Mouse (Mus musculus) G1E (cell line): ENCODE measurements around the gene Ghr. TPM values are rescaled to one million over a fixed set of nuclear protein-coding genes. Genes with fewer than 3 reads are reported as not detected.

Experiments
- ATAC-seq: 2 replicates; pipeline ENCODE4 v1.8.0; 2016; ENCODE audit warnings: mild to moderate bottlenecking; ENCODE audit not compliant: insufficient number of reproducible peaks, poor library complexity, low FRiP score, severe bottlenecking; ENCODE audit errors: extremely low read depth
- DNase-seq: peaks from one replicate; pipeline ENCODE4 v3.0.0; 2012; ENCODE audit warnings: low spot score
- H3K27me3 ChIP-seq: 2 replicates; pipeline ENCODE4 v1.6.1; 2012; ENCODE audit warnings: mild to moderate bottlenecking, low read length, inconsistent platforms; ENCODE audit not compliant: insufficient read depth
- H3K36me3 ChIP-seq: replicated peaks from 2 replicates; pipeline ENCODE3; 2012; ENCODE audit warnings: mild to moderate bottlenecking, inconsistent platforms
- H3K4me1 ChIP-seq: 2 replicates; pipeline ENCODE4 v1.6.1; 2012; ENCODE audit warnings: low read depth, low read length, inconsistent platforms, mixed read lengths; ENCODE audit not compliant: insufficient read depth
- H3K4me3 ChIP-seq: 2 replicates; pipeline ENCODE4 v1.5.1; 2012; ENCODE audit warnings: low read depth, mild to moderate bottlenecking, inconsistent platforms, low read length, moderate library complexity, mixed read lengths
- H3K9me3 ChIP-seq: replicated peaks from 2 replicates; pipeline ENCODE4 v1.6.1; 2012; ENCODE audit warnings: inconsistent platforms
- CTCF ChIP-seq: IDR thresholded peaks from 2 replicates; pipeline ENCODE4 v1.5.1; 2012; ENCODE audit warnings: low read depth, low read length, inconsistent platforms, mixed read lengths
- GATA1 ChIP-seq: IDR thresholded peaks from 2 replicates; pipeline ENCODE4 v1.6.1; 2012; ENCODE audit warnings: borderline replicate concordance, low read length, inconsistent platforms, mixed read lengths
- GATA2 ChIP-seq: IDR thresholded peaks from 2 replicates; pipeline ENCODE4 v1.6.1; 2012; ENCODE audit warnings: low read depth, low read length, inconsistent platforms, borderline replicate concordance
- POLR2AphosphoS5 ChIP-seq: IDR thresholded peaks from 2 replicates; pipeline ENCODE4 v1.6.1; 2012; ENCODE audit warnings: low read depth, low read length, inconsistent platforms; ENCODE audit not compliant: insufficient replicate concordance
- TAL1 ChIP-seq: conservative IDR thresholded peaks from 2 replicates; pipeline ENCODE4 v1.6.1; 2012; ENCODE audit warnings: low read depth, low read length, inconsistent platforms, mixed read lengths
- polyA plus RNA-seq: library from polyadenylated mRNA; stranded (reverse); fragments of >175 nt; gene quantifications from 2 replicates; pipeline ENCODE4 v1.2.3, GENCODE M21; 2012
- total RNA-seq, 2 experiments: library from RNA; stranded (forward) in 1 of 2; stranded (reverse) in 1 of 2; fragments of 200-1000 nt in 1 of 2; fragments of >200 nt in 1 of 2; fragmentation: Nextera tagmentation in 1 of 2; gene quantifications; 2 replicates each; pipeline ENCODE4 v1.2.3; 2014 to 2017

Ghr gene
- total and polyA plus RNA-seq, 3 experiments = 0.66 TPM; not detected in 2

DNA sequence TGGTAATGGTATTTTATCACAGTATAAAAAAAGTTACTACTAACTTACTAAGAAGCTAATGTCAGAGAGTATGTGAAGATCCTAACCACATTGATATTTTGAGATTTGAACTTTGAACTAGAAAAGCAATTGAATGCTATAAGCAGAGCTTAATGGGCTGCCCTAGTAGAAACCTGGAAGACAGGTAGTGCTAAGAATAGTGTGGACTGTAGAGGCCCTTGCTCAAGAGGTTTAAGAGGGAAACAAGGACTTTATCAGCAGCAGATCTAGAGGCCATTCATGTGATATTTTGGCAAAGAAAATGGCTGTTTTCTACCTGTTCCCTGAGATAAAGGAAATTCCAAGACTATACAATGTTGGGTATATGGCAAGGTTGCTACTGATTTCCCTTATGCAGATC lies 297.3 kb downstream of the Ghr start:
- ATAC-seq (no peak), DNase-seq (no peak)
- no peak for TF ChIP-seq GATA1
- TF ChIP-seq GATA2 = no peak
- TF ChIP-seq POLR2AphosphoS5 = no peak
- TF ChIP-seq TAL1 = no peak
- no peak for TF ChIP-seq CTCF

DNA sequence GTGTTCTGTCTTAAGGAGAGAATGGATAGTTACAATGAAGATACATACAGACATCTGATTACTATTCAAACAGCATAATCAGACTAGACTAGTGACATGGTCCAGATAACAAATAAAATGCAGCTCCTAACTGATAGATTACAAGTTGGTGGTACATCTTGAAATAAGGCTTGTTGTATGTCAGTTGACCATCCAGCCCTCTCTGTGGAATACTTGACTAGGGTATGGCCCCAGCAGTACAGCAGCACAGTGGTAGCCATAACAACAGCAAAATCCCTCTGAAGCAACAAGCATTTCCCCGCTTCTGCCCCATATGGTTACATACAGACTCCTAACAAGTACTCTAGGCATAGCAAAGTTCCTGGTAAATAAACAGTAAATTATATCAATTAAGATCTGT lies 301.6 kb downstream of the Ghr start:
- Histone ChIP-seq H3K4me1 (no peaks in the 10 kb centered on the region), H3K27me3 (no peaks in the 10 kb centered on the region), H3K4me3 (no peak overlapping the region), H3K9me3 (no peaks in the 10 kb centered on the region), H3K36me3 (no peaks in the 10 kb centered on the region)
- no peak for TF ChIP-seq TAL1
- no peak for TF ChIP-seq POLR2AphosphoS5
- TF ChIP-seq GATA1 = no peak
- TF ChIP-seq GATA2 = no peak
- TF ChIP-seq CTCF = no peak
- ATAC-seq (no peak), DNase-seq (no peak)

More for the DNA sequence above, 297.3 kb downstream of the Ghr start:
- H3K4me1 ChIP-seq = no peaks in the 10 kb centered on the region
- H3K9me3 ChIP-seq = no peaks in the 10 kb centered on the region
- no peaks in the 10 kb centered on the region for H3K27me3 ChIP-seq
- H3K36me3 ChIP-seq = no peaks in the 10 kb centered on the region
- H3K4me3 ChIP-seq = no peak overlapping the region

DNA sequence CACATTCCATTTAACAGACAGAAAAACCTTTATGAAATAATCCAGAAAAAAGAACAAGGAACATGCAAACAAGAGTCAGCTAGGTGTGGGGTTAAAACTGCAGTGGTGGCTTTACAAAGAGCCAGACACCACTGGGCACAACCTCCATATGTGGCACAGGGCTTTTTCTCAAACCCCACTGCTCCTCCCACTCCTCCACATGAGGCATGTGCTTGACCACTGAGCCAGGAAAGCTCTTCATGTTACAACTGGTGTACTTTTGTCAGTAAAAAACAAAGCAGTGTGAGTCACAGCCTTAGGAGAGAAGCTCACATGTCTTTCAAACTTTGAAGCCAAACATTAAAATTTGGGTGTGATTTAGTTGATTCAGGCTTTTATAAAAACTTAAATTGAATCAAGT lies 302.1 kb downstream of the Ghr start:
- Histone ChIP-seq H3K9me3 (no peaks in the 10 kb centered on the region), H3K36me3 (no peaks in the 10 kb centered on the region), H3K27me3 (no peaks in the 10 kb centered on the region), H3K4me3 (no peak overlapping the region), H3K4me1 (no peaks in the 10 kb centered on the region)
- DNase-seq (no peak), ATAC-seq (no peak)
- no peak for TF ChIP-seq CTCF
- TF ChIP-seq TAL1 = no peak
- TF ChIP-seq POLR2AphosphoS5 = no peak
- no peak for TF ChIP-seq GATA2
- no peak for TF ChIP-seq GATA1

DNA sequence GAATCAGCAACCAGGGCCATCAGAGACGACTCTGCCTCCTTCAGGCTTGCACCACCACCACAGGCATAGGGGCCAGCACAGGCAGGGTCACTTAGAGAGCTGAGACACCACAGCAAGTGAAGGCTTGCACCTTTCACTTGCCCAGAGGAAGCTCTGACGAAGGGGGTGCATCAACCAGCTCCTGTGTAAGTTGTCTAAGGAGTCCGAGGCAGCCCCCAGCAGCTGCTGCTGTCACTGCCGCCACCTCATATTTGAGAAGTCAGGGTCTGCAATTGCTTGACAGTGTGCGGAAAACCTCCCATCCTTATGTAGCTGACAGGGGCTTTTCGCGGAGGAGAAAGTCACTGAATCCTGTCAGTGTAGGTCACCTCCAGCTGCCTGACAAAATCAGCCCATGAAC lies 304.1 kb downstream of the Ghr start:
- Histone ChIP-seq H3K4me3 (no peak overlapping the region), H3K9me3 (no peaks in the 10 kb centered on the region), H3K36me3 (no peaks in the 10 kb centered on the region), H3K4me1 (no peaks in the 10 kb centered on the region), H3K27me3 (no peaks in the 10 kb centered on the region)
- TF ChIP-seq TAL1 (no peak), GATA2 (no peak), POLR2AphosphoS5 (no peak), GATA1 (no peak), CTCF (no peak)
- ATAC-seq (no peak), DNase-seq (no peak)

DNA sequence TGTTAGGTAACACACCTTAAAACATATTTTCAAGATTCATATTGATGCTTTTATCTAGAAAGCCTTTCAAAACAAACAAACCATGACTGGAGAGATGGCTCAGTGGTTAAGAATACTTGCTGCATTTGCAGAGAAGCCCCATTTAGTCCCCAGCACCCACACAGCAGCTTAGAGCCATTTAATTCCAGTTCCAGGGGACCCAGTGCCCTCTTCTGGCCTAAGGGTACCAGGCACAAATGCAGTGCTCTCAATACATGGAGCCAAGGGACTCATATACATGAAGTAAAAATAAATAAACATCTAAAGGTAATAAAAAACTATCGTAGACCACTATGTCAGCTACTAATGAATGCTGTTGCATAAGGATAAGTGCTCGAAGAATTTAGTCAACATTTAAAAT lies 305.9 kb downstream of the Ghr start:
- no peak for TF ChIP-seq TAL1
- no peak for TF ChIP-seq GATA1
- no peak for TF ChIP-seq CTCF
- TF ChIP-seq POLR2AphosphoS5 = no peak
- Histone ChIP-seq H3K4me1 (no peaks in the 10 kb centered on the region), H3K9me3 (no peaks in the 10 kb centered on the region), H3K36me3 (no peaks in the 10 kb centered on the region), H3K27me3 (no peaks in the 10 kb centered on the region), H3K4me3 (no peak overlapping the region)
- DNase-seq (no peak), ATAC-seq (no peak)

DNA sequence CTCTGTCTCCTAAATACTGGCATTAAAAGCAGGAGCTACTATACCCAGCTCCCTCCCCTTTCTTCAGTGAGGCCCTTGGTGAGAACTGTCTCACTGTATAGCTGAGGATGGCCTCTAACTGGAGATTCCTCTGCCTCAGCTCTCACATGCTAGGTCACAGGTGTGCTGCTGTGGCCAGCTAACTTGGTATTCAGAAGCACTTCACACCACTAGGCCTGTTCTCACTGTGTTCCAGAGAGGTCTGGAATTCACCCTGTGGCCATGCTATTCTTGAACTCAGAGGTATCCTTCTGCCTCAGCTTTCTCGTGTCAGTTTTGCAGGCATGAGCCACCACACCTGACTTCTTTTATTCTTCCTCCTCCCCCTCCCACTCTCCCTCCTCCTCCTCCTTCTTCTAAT lies 310.1 kb downstream of the Ghr start:
- Histone ChIP-seq H3K9me3 (no peaks in the 10 kb centered on the region), H3K27me3 (no peaks in the 10 kb centered on the region), H3K4me3 (no peak overlapping the region), H3K36me3 (no peaks in the 10 kb centered on the region), H3K4me1 (no peaks in the 10 kb centered on the region)
- no peak for DNase-seq
- TF ChIP-seq GATA1 = no peak
- no peak for TF ChIP-seq GATA2
- TF ChIP-seq TAL1 = no peak
- TF ChIP-seq POLR2AphosphoS5 = no peak
- TF ChIP-seq CTCF = no peak
- no peak for ATAC-seq

DNA sequence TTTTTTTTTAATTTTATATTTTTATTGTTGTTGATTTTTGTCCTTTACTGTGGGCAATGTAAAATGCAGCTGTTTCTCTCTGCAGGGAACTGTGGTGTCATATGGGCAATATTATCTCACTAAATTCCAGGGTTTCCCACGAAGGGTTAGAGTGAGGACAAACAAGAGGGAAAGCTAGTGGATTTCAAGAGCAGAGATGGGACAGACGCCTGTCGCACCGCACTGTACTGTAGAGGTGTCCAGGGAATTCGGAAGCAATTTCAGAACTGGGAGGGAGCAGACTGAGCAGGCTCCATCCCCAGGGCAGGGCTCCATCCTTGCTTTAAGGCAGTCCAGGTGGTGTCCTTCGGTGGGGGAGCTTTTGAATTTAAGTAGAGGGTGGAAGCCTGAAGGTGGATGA lies 312.1 kb downstream of the Ghr start:
- no peaks in the 10 kb centered on the region for H3K27me3 ChIP-seq
- H3K36me3 ChIP-seq = no peaks in the 10 kb centered on the region
- ATAC-seq (no peak), DNase-seq (no peak)
- H3K4me3 ChIP-seq = no peak overlapping the region
- no peaks in the 10 kb centered on the region for H3K4me1 ChIP-seq
- TF ChIP-seq GATA1 (no peak), TAL1 (no peak), POLR2AphosphoS5 (no peak)
- H3K9me3 ChIP-seq = no peaks in the 10 kb centered on the region
